Mouse (Mus musculus) MEL (cell line): ENCODE data around the gene Coq10b. TPM values are rescaled to one million over a fixed set of nuclear protein-coding genes. Genes with fewer than 3 reads are reported as not detected.
"Not testable (repeated sequence)": the region's sequence is repeated elsewhere in the genome, so short reads cannot be mapped to it uniquely, and the experiment has no call there.

Experiments used
- DNase-seq: peaks from one replicate; pipeline ENCODE4 v3.0.0; 2011; ENCODE audit warnings: low read depth, low spot score
- H3K27ac ChIP-seq: 2 replicates; pipeline ENCODE4 v1.5.1; 2012; ENCODE audit warnings: low read depth, mild to moderate bottlenecking, control low read depth, low read length, moderate library complexity; ENCODE audit not compliant: control insufficient read depth
- H3K27me3 ChIP-seq, 2 experiments: fragments of 150-350 bp in 1 of 2; sonication (generic) in 1 of 2; 2 replicates each; pipeline ENCODE4 v1.6.1; 2012; ENCODE audit warnings: low read length in 2 of 2, mild to moderate bottlenecking in 2 of 2, improper control_type of control experiment in 1 of 2, moderate library complexity in 1 of 2; ENCODE audit not compliant: insufficient read depth in 2 of 2, control insufficient read depth in 1 of 2
- H3K36me3 ChIP-seq, 2 experiments: 2 replicates each; pipeline ENCODE4 v1.6.1; 2012 to 2014; ENCODE audit warnings: low read length in 2 of 2, improper control_type of control experiment in 1 of 2, inconsistent platforms in 1 of 2, mild to moderate bottlenecking in 1 of 2; ENCODE audit not compliant: insufficient read depth in 2 of 2, control insufficient read depth in 1 of 2
- H3K4me1 ChIP-seq, 2 experiments: fragments of 150-350 bp in 1 of 2; sonication (generic) in 1 of 2; 2 replicates each; pipeline ENCODE4 v1.6.1; 2012; ENCODE audit warnings: low read length in 2 of 2, improper control_type of control experiment in 1 of 2, mild to moderate bottlenecking in 1 of 2; ENCODE audit not compliant: insufficient read depth in 2 of 2, control insufficient read depth in 1 of 2
- H3K4me3 ChIP-seq, 2 experiments: fragments of 150-350 bp in 1 of 2; sonication (generic) in 1 of 2; 2 replicates each; pipeline ENCODE4 v1.5.1; 2012; ENCODE audit warnings: low read depth in 2 of 2, low read length in 2 of 2, mild to moderate bottlenecking in 2 of 2, moderate library complexity in 2 of 2, control low read depth in 1 of 2, improper control_type of control experiment in 1 of 2; ENCODE audit not compliant: control insufficient read depth in 1 of 2, insufficient read depth in 1 of 2
- H3K79me2 ChIP-seq: 2 replicates; pipeline ENCODE4 v1.6.1; 2012; ENCODE audit warnings: mild to moderate bottlenecking, low read length, moderate library complexity; ENCODE audit not compliant: control insufficient read depth, poor library complexity, insufficient read depth
- H3K9ac ChIP-seq: 2 replicates; pipeline ENCODE4 v1.6.1; 2012; ENCODE audit warnings: low read depth, mild to moderate bottlenecking, control low read depth, low read length, moderate library complexity; ENCODE audit not compliant: control insufficient read depth, poor library complexity, severe bottlenecking
- H3K9me3 ChIP-seq: fragments of 150-350 bp; sonication (generic); replicated peaks from 2 replicates; pipeline ENCODE4 v1.6.1; 2012; ENCODE audit warnings: mild to moderate bottlenecking, low read length, improper control_type of control experiment, moderate library complexity; ENCODE audit not compliant: insufficient read depth
- CHD2 ChIP-seq: IDR thresholded peaks from 2 replicates; pipeline ENCODE4 v1.6.1; 2011; ENCODE audit warnings: low read length, improper control_type of control experiment
- CTCF ChIP-seq, 3 experiments: IDR thresholded peaks in 2 of 3; conservative IDR thresholded peaks in 1 of 3; 2 replicates each; pipeline ENCODE4 v1.5.1; 2011 to 2012; ENCODE audit warnings: low read length in 3 of 3, low read depth in 2 of 3, mild to moderate bottlenecking in 2 of 3, improper control_type of control experiment in 1 of 3, inconsistent platforms in 1 of 3, mixed read lengths in 1 of 3, moderate library complexity in 1 of 3; ENCODE audit not compliant: control insufficient read depth in 1 of 3, insufficient read depth in 1 of 3, poor library complexity in 1 of 3, severe bottlenecking in 1 of 3
- ELF1 ChIP-seq: IDR thresholded peaks from 2 replicates; pipeline ENCODE4 v1.6.1; 2014; ENCODE audit warnings: low read depth, mild to moderate bottlenecking, inconsistent platforms, low read length, improper control_type of control experiment, moderate library complexity
- KAT2A ChIP-seq: conservative IDR thresholded peaks from 2 replicates; pipeline ENCODE4 v1.6.1; 2012; ENCODE audit warnings: low read depth, low read length, improper control_type of control experiment, inconsistent platforms
- MAZ ChIP-seq: IDR thresholded peaks from 2 replicates; pipeline ENCODE4 v1.6.1; 2012; ENCODE audit warnings: low read depth, mild to moderate bottlenecking, inconsistent platforms, low read length, improper control_type of control experiment
- MEF2A ChIP-seq: IDR thresholded peaks from 2 replicates; pipeline ENCODE4 v1.6.1; 2014; ENCODE audit warnings: low read depth, mild to moderate bottlenecking, inconsistent platforms, low read length, improper control_type of control experiment; ENCODE audit not compliant: poor library complexity, insufficient replicate concordance, severe bottlenecking; ENCODE audit errors: extremely low read depth
- MXI1 ChIP-seq: IDR thresholded peaks from 2 replicates; pipeline ENCODE4 v1.6.1; 2011; ENCODE audit warnings: mild to moderate bottlenecking, low read depth, low read length, improper control_type of control experiment
- MYB ChIP-seq: IDR thresholded peaks from 2 replicates; pipeline ENCODE4 v1.6.1; 2011; ENCODE audit warnings: mild to moderate bottlenecking, low read depth, low read length, improper control_type of control experiment
- MYC ChIP-seq: IDR thresholded peaks from 2 replicates; pipeline ENCODE4 v1.6.1; 2011; ENCODE audit warnings: low read depth, mild to moderate bottlenecking, low read length, improper control_type of control experiment, moderate library complexity
- NELFE ChIP-seq: IDR thresholded peaks from 2 replicates; pipeline ENCODE4 v1.6.1; 2011; ENCODE audit warnings: low read depth, low read length, improper control_type of control experiment
- POLR2A ChIP-seq, 2 experiments: IDR thresholded peaks; 2 replicates each; pipeline ENCODE4 v1.6.1; 2011 to 2012; ENCODE audit warnings: low read length in 2 of 2, mild to moderate bottlenecking in 2 of 2, control low read depth in 1 of 2, improper control_type of control experiment in 1 of 2, low read depth in 1 of 2, moderate library complexity in 1 of 2; ENCODE audit not compliant: control insufficient read depth in 1 of 2, insufficient read depth in 1 of 2, poor library complexity in 1 of 2
- RAD21 ChIP-seq: IDR thresholded peaks from 2 replicates; pipeline ENCODE4 v1.6.1; 2011; ENCODE audit warnings: mild to moderate bottlenecking, low read depth, low read length, improper control_type of control experiment
- SIN3A ChIP-seq: IDR thresholded peaks from 2 replicates; pipeline ENCODE4 v1.6.1; 2012; ENCODE audit warnings: low read length, improper control_type of control experiment, inconsistent platforms
- SMC3 ChIP-seq: IDR thresholded peaks from 2 replicates; pipeline ENCODE4 v1.6.1; 2011; ENCODE audit warnings: low read depth, low read length, improper control_type of control experiment
- TAL1 ChIP-seq: IDR thresholded peaks from 2 replicates; pipeline ENCODE4 v1.6.1; 2012; ENCODE audit warnings: mild to moderate bottlenecking, inconsistent platforms, low read length, moderate library complexity, mixed read lengths
- TCF12 ChIP-seq: IDR thresholded peaks from 2 replicates; pipeline ENCODE4 v1.6.1; 2014; ENCODE audit warnings: low read depth, mild to moderate bottlenecking, inconsistent platforms, low read length, improper control_type of control experiment, moderate library complexity
- USF1 ChIP-seq: IDR thresholded peaks from 2 replicates; pipeline ENCODE4 v1.6.1; 2014; ENCODE audit warnings: low read depth, mild to moderate bottlenecking, inconsistent platforms, low read length, improper control_type of control experiment, moderate library complexity
- USF2 ChIP-seq, 2 experiments: IDR thresholded peaks; 2 replicates each; pipeline ENCODE4 v1.6.1; 2011 to 2012; ENCODE audit warnings: improper control_type of control experiment in 2 of 2, low read length in 2 of 2, borderline replicate concordance in 1 of 2, inconsistent platforms in 1 of 2, low read depth in 1 of 2, mild to moderate bottlenecking in 1 of 2; ENCODE audit not compliant: insufficient read depth in 1 of 2
- ZC3H11A ChIP-seq: IDR thresholded peaks from 2 replicates; pipeline ENCODE4 v1.6.1; 2012; ENCODE audit warnings: low read depth, mild to moderate bottlenecking, inconsistent platforms, low read length, improper control_type of control experiment
- ZMIZ1 ChIP-seq: IDR thresholded peaks from 2 replicates; pipeline ENCODE4 v1.6.1; 2012; ENCODE audit warnings: low read depth, mild to moderate bottlenecking, inconsistent platforms, low read length, improper control_type of control experiment, moderate library complexity
- ZNF384 ChIP-seq: IDR thresholded peaks from 2 replicates; pipeline ENCODE4 v1.6.1; 2012; ENCODE audit warnings: low read depth, mild to moderate bottlenecking, inconsistent platforms, low read length, improper control_type of control experiment
- polyA plus RNA-seq, 2 experiments: library from polyadenylated mRNA; stranded (reverse) in 1 of 2; unstranded in 1 of 2; fragments of >175 nt in 1 of 2; fragments of >200 nt in 1 of 2; gene quantifications; 2 replicates each; pipeline versions ENCODE4 v1.2.1 to v1.2.4; 2012; ENCODE audit warnings: low replicate concordance in 2 of 2, low read depth in 1 of 2; ENCODE audit not compliant: insufficient read length in 2 of 2, insufficient read depth in 1 of 2, missing spikeins in 1 of 2
- total RNA-seq: library from RNA; depleted of rRNA; stranded (reverse); fragments of 300-350 nt; gene quantifications from 2 replicates; pipeline ENCODE4 v1.2.3, GENCODE M21; 2012

The Coq10b gene
- total and polyA plus RNA-seq, 3 experiments, result 9.8 to 84.6 (median 13.4) TPM

- no peak for TF ChIP-seq ZMIZ1
- TF ChIP-seq ZC3H11A, result no peak
- no peak for TF ChIP-seq MAZ
- peak; percentile 36 to 84; a peak in 3 of 4 replicates for TF ChIP-seq POLR2A (IDR thresholded peaks at IDR 0.05; ENCODE audit: control insufficient read depth in 1 of 2, insufficient read depth in 1 of 2, low read depth in 1 of 2, low read length in 2 of 2, poor library complexity in 1 of 2)
These were observed at the start of gene Coq10b (continued) for GRCm38 (mm10) chr1:55052355-55052953.

GRCm38 (mm10) chr1:55008313-55008712 lies 44.3 kb upstream of the Coq10b start:
- not testable (repeated sequence) for H3K9me3 ChIP-seq, H3K4me1 ChIP-seq, H3K4me3 ChIP-seq, H3K27me3 ChIP-seq, H3K9ac ChIP-seq, H3K27ac ChIP-seq, H3K79me2 ChIP-seq
- DNase-seq, result peak; percentile 38
- peaks cover 0 to 71% of the 10 kb centered on the region in 2 experiments; a peak in 3 of 4 replicates for H3K36me3 ChIP-seq
- peak in 2 of 3 experiments; percentile 13 to 20; a peak in 2 of 6 replicates for TF ChIP-seq CTCF (IDR thresholded peaks at IDR 0.05 in 2 of 3, conservative IDR thresholded peaks at IDR 0.05 in 1 of 3; ENCODE audit: control insufficient read depth in 1 of 3, insufficient read depth in 1 of 3, low read depth in 2 of 3, low read length in 3 of 3, poor library complexity in 1 of 3, severe bottlenecking in 1 of 3)

GRCm38 (mm10) chr1:55012513-55012912 lies 40.1 kb upstream of the Coq10b start:
- H3K4me3 ChIP-seq, result no peak overlapping the region
- H3K9ac ChIP-seq, result no peak overlapping the region
- no peaks in the 10 kb centered on the region for H3K27me3 ChIP-seq
- H3K4me1 ChIP-seq, result no peaks in the 10 kb centered on the region
- TF ChIP-seq MEF2A (no peak), USF1 (peak; percentile 37; the same call in 1 of the 2 replicates), KAT2A (no peak), MXI1 (0 out of 2 replicates have a peak, but pooled peaks have one; percentile 9), SIN3A (0 out of 2 replicates have a peak, but pooled peaks have one; percentile 32), ZNF384 (peak; percentile 59; the same call in 1 of the 2 replicates), MAZ (no peak), USF2 (IDR thresholded peaks at IDR 0.05; ENCODE audit: borderline replicate concordance in 1 of 2, insufficient read depth in 1 of 2, low read depth in 1 of 2, low read length in 2 of 2) (no peak), ELF1 (no peak), NELFE (no peak), RAD21 (0 out of 2 replicates have a peak, but pooled peaks have one; percentile 1), TCF12 (no peak), MYC (0 out of 2 replicates have a peak, but pooled peaks have one; percentile 54), TAL1 (no peak), MYB (no peak), CHD2 (no peak), POLR2A (IDR thresholded peaks at IDR 0.05; ENCODE audit: control insufficient read depth in 1 of 2, insufficient read depth in 1 of 2, low read depth in 1 of 2, low read length in 2 of 2, poor library complexity in 1 of 2) (no peak), ZC3H11A (no peak), CTCF (IDR thresholded peaks at IDR 0.05 in 2 of 3, conservative IDR thresholded peaks at IDR 0.05 in 1 of 3; ENCODE audit: control insufficient read depth in 1 of 3, insufficient read depth in 1 of 3, low read depth in 2 of 3, low read length in 3 of 3, poor library complexity in 1 of 3, severe bottlenecking in 1 of 3) (peak; percentile 13 to 53 (median 26); a peak in 5 of 6 replicates), SMC3 (peak; percentile 30)
- H3K27ac ChIP-seq, result no peak overlapping the region
- DNase-seq, result peak; percentile 63
- no peaks in the 10 kb centered on the region; the same call in 1 of the 2 replicates for H3K79me2 ChIP-seq
- no peaks in the 10 kb centered on the region for H3K9me3 ChIP-seq
- peaks cover 0 to 70% of the 10 kb centered on the region in 2 experiments; a peak in 2 of 4 replicates for H3K36me3 ChIP-seq
